21 mouse cellular contexts compared by ENCODE assay signal in the genomic region with DNA sequence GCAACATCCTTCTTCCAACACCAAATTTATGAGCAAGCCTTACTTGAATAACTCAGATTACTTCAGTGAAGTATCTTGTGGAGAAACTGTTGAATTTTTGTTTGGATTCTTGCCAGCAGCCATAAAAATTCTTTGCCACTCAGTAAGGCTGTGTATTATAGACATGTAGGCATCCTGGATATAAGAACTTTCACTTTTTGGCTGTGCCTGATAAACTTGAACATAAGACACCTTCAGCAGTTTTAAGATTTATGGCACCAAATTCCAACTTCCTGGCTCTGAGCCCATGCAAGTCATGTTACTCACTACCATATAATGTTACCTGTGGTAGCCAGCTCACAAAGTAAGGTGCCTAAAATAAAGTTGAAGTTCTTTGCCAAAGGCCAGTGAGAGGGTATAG.
DNase-seq lines count a peak whose midpoint lies in the region; ATAC-seq lines count a peak whose summit lies in the region.
"Had no signal": no experiment of that assay in that cellular context is flagged by ENCODE, and none has a peak within 500 bp of the region (broad histone marks: within the 10 kb centered on the region; RNA-seq: fewer than 3 reads in every experiment).

No protein-coding gene starts in this region.

- H3K9ac ChIP-seq in lung, embryonic 15.5 days, result no peak overlapping the region
- no peak overlapping the region for H3K9ac ChIP-seq in embryonic facial prominence, embryonic 14.5 days (ENCODE audit: low read depth, low read length)
- no peak overlapping the region for H3K9ac ChIP-seq in intestine, embryonic 16.5 days (ENCODE audit: low read depth, low read length)
- H3K9ac ChIP-seq in neural tube, embryonic 15.5 days (replicated peaks), result no peak overlapping the region
- H3K9ac ChIP-seq: forebrain, postnatal 0 days; heart, embryonic 15.5 days; hindbrain, embryonic 14.5 days; liver, embryonic 12.5 days had no signal

- peak overlapping the region; percentile 25 for H3K27ac ChIP-seq in lung, embryonic 15.5 days
- H3K27ac ChIP-seq in embryonic facial prominence, embryonic 14.5 days (replicated peaks; ENCODE audit: low read depth, low read length), result peak overlapping the region; percentile 64
- no peak overlapping the region for H3K27ac ChIP-seq in intestine, embryonic 16.5 days (ENCODE audit: low read length)
- H3K27ac ChIP-seq in neural tube, embryonic 15.5 days (replicated peaks), result no peak overlapping the region
- H3K27ac ChIP-seq: heart, embryonic 15.5 days; hindbrain, embryonic 14.5 days; liver, embryonic 12.5 days had no signal

- DNase-seq in lung, adult 18-20 months, result no peak
- DNase-seq in embryonic facial prominence, embryonic 14.5 days (ENCODE audit: low spot score), result no peak
- DNase-seq in left cerebral cortex, postnatal 25 days (ENCODE audit: low spot score in 2 of 2), result no peak
- no peak for DNase-seq in left cerebral cortex, postnatal 36 days (ENCODE audit: low spot score in 2 of 2)
- DNase-seq: adrenal gland, postnatal 14 days; cerebellum, adult 2 months; cerebellum, postnatal 36 days; embryo, embryonic 11 days; forebrain, postnatal 0 days; heart, postnatal 4 days; kidney, postnatal 4 days; lung, adult 2 months; thymus, postnatal 14 days had no signal

- H3K4me1 ChIP-seq in lung, embryonic 15.5 days, result peaks cover 24% of the 10 kb centered on the region
- H3K4me1 ChIP-seq in embryonic facial prominence, embryonic 14.5 days (ENCODE audit: control insufficient read depth, insufficient read depth, low read length), result peaks cover 19% of the 10 kb centered on the region
- H3K4me1 ChIP-seq in intestine, embryonic 16.5 days (ENCODE audit: control insufficient read depth, insufficient read depth, low read length), result peaks cover 5% of the 10 kb centered on the region; the same call in 1 of the 2 replicates
- H3K4me1 ChIP-seq in neural tube, embryonic 15.5 days, result no peaks in the 10 kb centered on the region
- H3K4me1 ChIP-seq: heart, embryonic 15.5 days; liver, embryonic 12.5 days had no signal

- no peak overlapping the region for H3K4me3 ChIP-seq in lung, embryonic 15.5 days
- H3K4me3 ChIP-seq in embryonic facial prominence, embryonic 14.5 days (ENCODE audit: low read depth, low read length), result no peak overlapping the region
- H3K4me3 ChIP-seq in intestine, embryonic 16.5 days (ENCODE audit: low read length), result no peak overlapping the region
- H3K4me3 ChIP-seq in neural tube, embryonic 15.5 days (replicated peaks), result no peak overlapping the region
- H3K4me3 ChIP-seq: heart, embryonic 15.5 days; liver, embryonic 12.5 days had no signal

- no peak for ATAC-seq in lung, embryonic 15.5 days (ENCODE audit: borderline replicate concordance, extremely low read depth, low FRiP score, low TSS enrichment)
- no peak for ATAC-seq in embryonic facial prominence, embryonic 14.5 days (ENCODE audit: low read depth)
- ATAC-seq in intestine, embryonic 16.5 days, result peak; percentile 74
- no peak for ATAC-seq in neural tube, embryonic 15.5 days (ENCODE audit: low FRiP score)
- ATAC-seq: forebrain, postnatal 0 days; inflammation-experienced regulatory T-cells, adult 6 months; liver, embryonic 12.5 days had no signal

- no peaks in the 10 kb centered on the region; the same call in 1 of the 2 replicates for H3K9me3 ChIP-seq in lung, embryonic 15.5 days
- no peaks in the 10 kb centered on the region for H3K9me3 ChIP-seq in embryonic facial prominence, embryonic 14.5 days (ENCODE audit: control insufficient read depth, low read length)
- peaks cover 7% of the 10 kb centered on the region; the same call in 1 of the 2 replicates for H3K9me3 ChIP-seq in intestine, embryonic 16.5 days (ENCODE audit: control insufficient read depth, low read length)
- peaks cover 5% of the 10 kb centered on the region; the same call in 1 of the 2 replicates for H3K9me3 ChIP-seq in neural tube, embryonic 15.5 days (replicated peaks)
- H3K9me3 ChIP-seq: heart, embryonic 15.5 days; liver, embryonic 12.5 days had no signal

- intact Hi-C loops in left cerebral cortex, postnatal 25 days (cut with DNase I), result no loop called here
- intact Hi-C loops in left cerebral cortex, postnatal 36 days (cut with DNase I), result no loop called here

- no peaks in the 10 kb centered on the region for H3K27me3 ChIP-seq in lung, embryonic 15.5 days
- H3K27me3 ChIP-seq in embryonic facial prominence, embryonic 14.5 days (replicated peaks; ENCODE audit: control insufficient read depth, insufficient read depth, low read length), result no peaks in the 10 kb centered on the region
- no peaks in the 10 kb centered on the region for H3K27me3 ChIP-seq in intestine, embryonic 16.5 days (replicated peaks; ENCODE audit: control insufficient read depth, insufficient read depth, low read length)
- no peaks in the 10 kb centered on the region for H3K27me3 ChIP-seq in neural tube, embryonic 15.5 days (replicated peaks)
- H3K27me3 ChIP-seq: heart, embryonic 15.5 days; liver, embryonic 12.5 days had no signal

- H3K4me2 ChIP-seq in lung, embryonic 15.5 days, result no peak overlapping the region
- H3K4me2 ChIP-seq in embryonic facial prominence, embryonic 14.5 days (ENCODE audit: low read depth, low read length), result no peak overlapping the region
- H3K4me2 ChIP-seq in intestine, embryonic 16.5 days (ENCODE audit: low read depth, low read length), result no peak overlapping the region
- no peak overlapping the region for H3K4me2 ChIP-seq in neural tube, embryonic 15.5 days
- H3K4me2 ChIP-seq: heart, embryonic 15.5 days; hindbrain, embryonic 14.5 days; liver, embryonic 12.5 days; midbrain, embryonic 11.5 days had no signal

- H3K36me3 ChIP-seq in lung, embryonic 15.5 days, result no peaks in the 10 kb centered on the region
- H3K36me3 ChIP-seq in embryonic facial prominence, embryonic 14.5 days (ENCODE audit: control insufficient read depth, insufficient read depth, low read length), result no peaks in the 10 kb centered on the region
- no peaks in the 10 kb centered on the region for H3K36me3 ChIP-seq in intestine, embryonic 16.5 days (ENCODE audit: control insufficient read depth, insufficient read depth, low read length)
- H3K36me3 ChIP-seq in neural tube, embryonic 15.5 days, result no peaks in the 10 kb centered on the region
- H3K36me3 ChIP-seq: heart, embryonic 15.5 days; liver, embryonic 12.5 days had no signal

Comparison
In these comparisons a context has a peak if more than half of its experiments do, and no peak if none do; other contexts are left out.
1. H3K27ac ChIP-seq: peak in lung, embryonic 15.5 days (single experiment) and embryonic facial prominence, embryonic 14.5 days (single experiment); none in intestine, embryonic 16.5 days (single experiment) and neural tube, embryonic 15.5 days (single experiment).